Mouse (Mus musculus) lung, adult 2 months (tissue): ENCODE measurements at regions not wholly inside any gene's neighbourhood (a gene's known extent, or its start where the extent isn't known, plus 50 kb on each side); places are given as distances from the start of the nearest gene placed in this dataset.

ENCODE experiments used
- CTCF ChIP-seq: fragments of 200-500 bp; IDR thresholded peaks from 2 replicates; pipeline ENCODE4 v1.5.1; 2011; ENCODE audit warnings: mild to moderate bottlenecking, low read length, control low read depth; ENCODE audit not compliant: insufficient read depth
- POLR2A ChIP-seq: fragments of 200-500 bp; IDR thresholded peaks from 2 replicates; pipeline ENCODE4 v1.6.1; 2011; ENCODE audit warnings: low read depth, mild to moderate bottlenecking, control low read depth, low read length, borderline replicate concordance; ENCODE audit errors: extremely low read depth

GRCm38 (mm10) chr8:26304566-26304965 is 185.2 kb downstream of the Gm45692 start:
- TF ChIP-seq POLR2A = no peak
- no peak for TF ChIP-seq CTCF
